8 mouse cellular contexts compared by ENCODE assay signal in the genomic region with DNA sequence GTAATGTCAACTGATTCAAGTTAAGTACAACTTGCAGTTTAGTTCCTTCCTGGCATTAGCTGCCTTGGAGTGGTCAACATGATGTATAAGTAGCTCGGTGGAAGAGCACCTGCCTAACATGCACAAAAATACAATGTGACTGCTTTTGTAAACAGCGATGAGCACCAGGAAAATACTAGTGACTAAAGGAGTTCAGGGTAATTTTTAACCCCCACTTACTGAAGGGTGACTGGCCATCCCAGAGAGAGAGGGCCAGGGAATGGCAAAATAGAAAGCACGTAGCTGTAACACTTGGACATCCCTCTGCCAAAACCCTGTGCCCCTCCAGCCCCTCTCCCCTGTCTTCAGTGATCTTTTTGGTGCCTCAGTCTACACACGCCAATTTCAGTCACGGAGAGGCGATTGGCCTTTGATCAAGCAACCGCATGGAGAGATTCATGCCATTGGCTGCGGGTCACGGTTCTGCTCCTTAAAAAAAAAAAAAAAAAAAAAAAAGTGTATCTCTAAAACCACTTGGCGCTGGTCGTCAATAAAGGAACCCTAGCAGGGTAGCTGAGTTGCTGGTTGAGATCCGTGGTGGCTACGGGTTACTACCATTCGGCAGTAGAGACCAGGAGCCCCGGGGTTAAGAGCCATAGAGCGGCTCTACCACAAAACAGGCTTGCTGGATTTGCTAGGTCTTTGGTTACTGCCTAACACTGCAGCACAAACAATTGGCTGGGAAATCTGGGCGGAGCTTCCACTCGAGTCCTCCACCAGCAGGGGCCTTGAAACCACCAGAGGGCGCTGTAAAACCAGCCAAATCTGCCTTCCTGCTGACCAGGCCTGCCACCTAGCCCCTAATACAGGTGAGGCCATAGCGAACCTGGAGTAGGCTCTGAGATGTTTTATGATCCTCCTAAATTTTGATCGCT. TPM values are rescaled to one million over a fixed set of nuclear protein-coding genes. Genes with fewer than 3 reads are reported as not detected.
A peak's percentile ranks its signal among the peaks of the same experiment; 100 is the strongest.
DNase-seq lines count a peak whose midpoint lies in the region; ATAC-seq and TF ChIP-seq lines count a peak whose summit lies in the region.

No protein-coding gene starts in this region.

- peak overlapping the region; percentile 63 for H3K9ac ChIP-seq in hindbrain, embryonic 13.5 days

- in situ Hi-C loops in Patski (cut with MboI; ENCODE audit: low pct_unique_long_range_greater_than_20kb) = no loop called here

- TF ChIP-seq CTCF in Patski (IDR thresholded peaks at IDR 0.05) = peak; percentile 81

- POLR2A ChIA-PET in Patski (lab: Charles Lee) = no interaction called here

- no peaks in the 10 kb centered on the region for H3K36me3 ChIP-seq in hindbrain, embryonic 13.5 days

- H3K4me3 ChIP-seq in hindbrain, embryonic 13.5 days = peak overlapping the region; percentile 39

- WGBS in hindbrain, embryonic 13.5 days = 8% methylated on average over 21 of the region's 21 CpGs

- H3K27me3 ChIP-seq in Patski = peaks cover 3% of the 10 kb centered on the region
- H3K27me3 ChIP-seq in hindbrain, embryonic 13.5 days = no peaks in the 10 kb centered on the region

- CTCF ChIA-PET in Patski (lab: Charles Lee) = interaction anchor here (0.6 to 1.7 kb wide), 8 partner anchors 8 to 133 kb away, joined by 3 to 13 read pairs (median 4); no protein-coding TSS in a partner anchor

- H3K4me1 ChIP-seq in hindbrain, embryonic 13.5 days (replicated peaks) = peaks cover 6% of the 10 kb centered on the region

- H3K27ac ChIP-seq in hindbrain, embryonic 13.5 days = peak overlapping the region; percentile 61

- ATAC-seq in Patski = peak; percentile 91
- peak; percentile 83 for ATAC-seq in hindbrain, embryonic 13.5 days (ENCODE audit: low FRiP score)

- no peaks in the 10 kb centered on the region for H3K9me3 ChIP-seq in hindbrain, embryonic 13.5 days

- peak overlapping the region; percentile 57 for H3K4me2 ChIP-seq in hindbrain, embryonic 13.5 days

- DNase-seq in Patski (ENCODE audit: low read depth, low spot score) = peak; percentile 51
- peak; percentile 96 to 99 for DNase-seq in cerebellum, postnatal 14 days
- DNase-seq in frontal cortex, postnatal 14 days (ENCODE audit: low spot score in 2 of 2) = peak; percentile 86 to 90
- DNase-seq in layer of hippocampus, postnatal 25 days (ENCODE audit: extremely low spot score in 1 of 2, low spot score in 1 of 2) = peak; percentile 95 to 97
- peak; percentile 95 for DNase-seq in lung, postnatal 25 days (ENCODE audit: low spot score)
- peak; percentile 99 for DNase-seq in retina, embryonic 14.5 days (ENCODE audit: low spot score)
- DNase-seq in thymus, postnatal 4 days = peak; percentile 96

RNA-seq across cellular contexts. Expression of gene Psmd1, which starts 5.1 kb away (rescaled TPM):
- 165 TPM for polyA plus RNA-seq in Patski (2021)
- polyA plus RNA-seq in hindbrain, embryonic 13.5 days (2015; fragmentation: Nextera tagmentation; extraction: Ambion mirVana) = 184 and 194 TPM in 2 replicates
- total RNA-seq in layer of hippocampus, postnatal 25 days (2021) = 100 to 1,000 TPM in 1 of 2 experiments, 10 to 100 TPM in 1; 97.9 to 109 TPM

RNA-seq across cellular contexts. Expression of gene 2810459M11Rik, which starts 13.4 kb away (rescaled TPM):
- not detected for polyA plus RNA-seq in Patski (2021)
- polyA plus RNA-seq in hindbrain, embryonic 13.5 days (2015; fragmentation: Nextera tagmentation; extraction: Ambion mirVana) = 2.0 and 3.9 TPM in 2 replicates
- total RNA-seq in layer of hippocampus, postnatal 25 days (2021) = 10 to 100 TPM; 10.2 to 14.4 TPM

RNA-seq across cellular contexts. Expression of gene Spata3, which starts 42.5 kb away (rescaled TPM):
- not detected for polyA plus RNA-seq in Patski (2021)
- 0.23 and 0.35 TPM in 2 replicates for polyA plus RNA-seq in hindbrain, embryonic 13.5 days (2015; fragmentation: Nextera tagmentation; extraction: Ambion mirVana)
- 1 to 10 TPM; 1.0 to 1.2 TPM for total RNA-seq in layer of hippocampus, postnatal 25 days (2021)

RNA-seq across cellular contexts. Expression of gene Htr2b, which starts 52.7 kb away (rescaled TPM):
- 0.09 TPM for polyA plus RNA-seq in Patski (2021)
- 0.32 and 0.44 TPM in 2 replicates for polyA plus RNA-seq in hindbrain, embryonic 13.5 days (2015; fragmentation: Nextera tagmentation; extraction: Ambion mirVana)
- total RNA-seq in layer of hippocampus, postnatal 25 days (2021) = not detected

Comparison
In these comparisons a context has a peak if more than half of its experiments do, and no peak if none do; other contexts are left out.
1. Peak in every context shown above with its lines: DNase-seq, ATAC-seq, H3K4me3 ChIP-seq and H3K27ac ChIP-seq.